Mouse (Mus musculus): ENCODE data around the gene P3h3.

Gene P3h3

DNA sequence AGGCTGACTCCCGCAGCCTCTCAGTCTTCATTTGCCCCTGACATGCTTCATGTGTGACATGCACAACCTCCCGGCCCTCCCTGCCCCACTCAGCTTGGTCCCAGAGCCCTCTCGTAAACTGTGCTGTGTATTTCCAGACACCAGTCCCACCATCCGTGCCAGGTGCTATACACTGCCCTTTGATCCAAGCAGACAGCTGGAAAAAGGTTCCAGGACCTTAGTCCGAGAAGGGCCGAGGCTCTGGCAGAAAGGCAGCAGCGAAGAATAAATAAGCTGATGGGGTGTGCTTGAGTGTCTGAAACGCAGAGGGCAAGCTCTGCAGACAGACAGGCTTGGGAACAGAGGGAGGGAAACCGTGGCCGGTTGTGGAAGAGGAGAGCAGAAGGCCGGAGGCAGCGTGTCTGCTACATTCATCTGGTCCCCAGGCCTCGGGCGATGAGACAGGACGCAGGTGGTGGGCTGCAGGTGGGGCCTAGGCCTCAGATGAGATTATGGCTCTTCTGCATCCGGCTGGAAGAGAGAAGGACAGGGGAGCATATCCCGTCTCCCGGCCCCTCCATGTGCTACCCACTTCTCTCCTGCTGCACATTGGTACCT, 8.3 kb upstream of the P3h3 start:
- no peak for DNase-seq (ENCODE audit: low spot score in 2 of 2)

DNA sequence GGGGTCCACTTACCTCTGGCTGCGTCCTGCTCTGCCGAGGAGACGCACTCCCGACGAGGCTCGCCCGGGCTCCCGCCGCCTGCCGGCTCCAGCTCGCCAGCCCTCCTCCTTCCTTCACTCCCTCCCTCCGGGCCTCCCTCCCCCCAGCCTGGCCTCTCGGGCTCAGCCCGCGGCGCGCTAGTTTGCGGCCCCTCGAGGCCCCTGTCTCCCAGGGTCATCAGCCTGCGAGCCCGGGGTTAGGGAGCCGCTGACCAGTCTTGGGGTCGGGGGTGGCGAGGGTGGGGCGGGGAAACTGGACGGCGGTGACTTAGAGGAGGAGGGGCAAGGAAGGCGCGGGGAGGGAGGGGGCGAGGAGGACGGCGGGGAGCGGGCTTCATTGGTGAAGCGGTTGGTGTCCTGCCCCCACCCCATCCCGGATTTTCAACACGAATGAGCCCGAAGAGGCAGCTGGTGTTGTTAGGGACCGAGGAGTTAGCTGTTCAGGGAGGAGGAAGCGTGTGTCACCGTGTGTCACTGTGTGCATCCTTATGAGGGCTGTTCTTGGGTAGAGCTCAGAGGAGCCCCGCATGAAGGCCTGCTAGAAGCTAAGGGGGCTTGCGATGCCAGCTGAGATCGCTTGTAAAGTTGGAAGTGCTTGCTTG, 6.2 kb upstream of the P3h3 start, which contains the start of gene Gpr162:
Gene Gpr162, minus strand, starts transcription at position 326 of the 641 bp plus-strand sequence.
- DNase-seq (ENCODE audit: low spot score in 2 of 2): peak in 1 of 2 experiments; percentile 20

DNA sequence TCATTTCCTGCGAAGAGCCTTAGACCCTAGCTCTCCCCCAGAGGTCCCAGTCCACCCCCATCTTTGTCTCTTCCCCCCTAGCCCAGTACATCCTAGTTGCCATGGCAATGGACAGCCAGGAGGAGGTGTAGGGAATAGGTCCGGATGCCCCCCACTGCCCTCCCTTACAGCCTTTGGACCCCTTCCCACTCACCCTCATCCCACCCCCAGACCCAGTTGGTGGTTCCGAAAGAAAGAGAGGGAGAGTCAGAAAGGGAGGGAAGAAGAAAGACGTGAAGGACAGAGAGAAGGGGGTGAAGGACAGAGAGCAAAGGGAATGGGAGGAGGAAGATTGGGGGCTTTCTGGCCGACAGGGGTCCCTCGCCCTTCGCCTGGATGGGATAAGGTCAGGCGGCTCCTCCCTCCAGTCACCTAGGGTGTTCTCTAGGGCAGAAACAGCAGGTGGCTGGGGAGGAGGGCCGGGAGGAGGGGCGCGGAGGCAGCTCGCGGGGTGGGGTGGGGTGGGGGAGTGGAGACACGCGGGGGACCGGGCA, 5.6 kb upstream of the P3h3 start:
- no peak for DNase-seq (ENCODE audit: low spot score in 2 of 2)

DNA sequence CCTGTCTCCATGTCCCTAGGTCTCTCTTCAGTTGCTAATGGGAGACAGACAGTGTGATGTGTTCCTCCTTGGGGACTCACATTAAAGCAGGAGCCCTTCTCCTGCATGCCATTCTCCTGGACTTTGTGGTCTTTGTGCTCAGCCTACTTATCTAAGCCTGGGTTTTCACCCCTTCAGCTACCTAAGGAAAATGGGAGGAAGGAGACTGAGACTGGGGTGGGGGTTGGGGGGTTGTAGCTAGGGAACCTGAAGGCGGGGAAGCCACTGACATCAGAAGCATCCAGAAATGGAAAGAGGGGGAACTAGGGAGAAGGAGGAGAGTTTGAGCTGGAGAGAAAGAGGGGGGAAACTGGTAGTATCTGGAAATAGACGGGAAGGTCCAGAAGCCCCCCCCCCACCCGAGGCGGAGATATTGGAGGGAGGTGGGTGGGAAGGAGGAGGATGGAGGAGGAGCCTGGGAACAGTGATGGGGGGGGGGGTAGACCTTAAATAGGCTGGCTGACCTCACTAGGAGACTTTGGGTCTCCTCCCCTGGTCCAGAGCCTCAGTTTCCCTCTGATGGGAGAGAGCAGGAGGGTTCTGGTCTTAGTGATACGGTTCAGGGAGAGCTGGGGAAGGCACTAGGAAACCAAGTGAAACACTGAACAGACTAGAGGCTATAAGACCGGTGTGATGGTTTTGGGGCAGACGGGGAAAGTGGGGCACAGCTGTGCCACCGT, 5.0 kb upstream of the P3h3 start:
- no peak for DNase-seq (ENCODE audit: low spot score in 2 of 2)

DNA sequence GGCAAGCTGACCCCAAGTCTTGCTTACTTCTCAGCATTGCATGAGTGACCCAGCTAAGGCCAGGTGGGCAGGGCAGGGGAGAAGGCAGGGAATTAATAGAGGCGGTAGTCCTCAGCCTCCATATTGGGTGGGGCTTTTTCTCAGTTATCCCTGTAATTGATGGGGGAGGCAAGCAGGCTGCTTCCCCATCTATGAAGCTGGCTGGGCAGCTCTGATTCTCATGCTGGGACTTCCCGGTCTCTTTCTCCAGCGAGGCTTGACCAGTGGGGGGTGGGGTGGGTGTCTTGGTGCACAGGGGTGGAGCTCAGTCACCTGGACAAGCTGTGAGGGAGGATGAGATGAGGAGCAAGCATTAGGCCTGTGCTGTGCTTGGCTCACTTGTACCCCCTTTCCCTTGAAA, 4.2 kb upstream of the P3h3 start:
- no peak for DNase-seq (ENCODE audit: low spot score in 2 of 2)

DNA sequence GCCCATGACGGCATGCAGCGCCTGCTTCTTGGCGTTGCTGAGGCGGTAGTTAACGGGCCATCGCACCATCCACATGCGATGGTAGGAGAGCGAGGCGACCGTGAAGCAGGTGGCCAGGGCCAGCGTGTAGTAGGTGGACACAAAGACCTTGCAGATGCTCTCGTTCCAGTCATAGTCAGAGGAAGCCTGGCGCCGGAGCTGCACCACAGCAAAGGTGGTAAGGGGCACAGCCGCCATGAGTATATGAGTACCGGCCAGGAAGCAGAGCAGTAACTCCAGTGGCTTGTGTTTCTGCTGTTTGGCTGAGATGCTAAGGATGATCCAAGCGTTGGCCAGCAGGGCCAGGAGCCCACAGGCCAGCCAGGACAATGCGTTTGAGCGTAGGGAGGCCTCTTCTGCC, 3.7 kb upstream of the P3h3 start:
- DNase-seq (ENCODE audit: low spot score in 2 of 2): no peak

DNA sequence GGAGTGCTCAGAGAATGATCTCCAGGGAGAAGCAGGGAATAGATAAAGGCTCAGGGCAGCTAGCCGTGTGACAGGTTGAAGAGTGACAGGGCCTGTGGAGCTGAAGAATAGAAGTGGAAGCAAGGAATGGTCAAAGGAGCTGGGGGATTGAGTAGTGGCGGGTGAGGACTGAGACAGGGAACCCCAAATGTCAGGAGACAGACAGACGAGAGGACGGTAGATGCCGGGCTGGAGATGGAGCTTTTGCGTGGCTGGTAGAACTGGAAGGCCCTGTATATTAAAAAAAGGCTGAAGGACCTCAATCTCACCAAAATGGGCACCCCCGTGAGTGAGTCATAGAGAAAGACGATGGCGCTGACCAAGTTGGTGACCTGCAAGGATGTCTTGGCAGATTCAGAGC, 3.0 kb upstream of the P3h3 start:
- no peak for DNase-seq (ENCODE audit: low spot score in 2 of 2)

DNA sequence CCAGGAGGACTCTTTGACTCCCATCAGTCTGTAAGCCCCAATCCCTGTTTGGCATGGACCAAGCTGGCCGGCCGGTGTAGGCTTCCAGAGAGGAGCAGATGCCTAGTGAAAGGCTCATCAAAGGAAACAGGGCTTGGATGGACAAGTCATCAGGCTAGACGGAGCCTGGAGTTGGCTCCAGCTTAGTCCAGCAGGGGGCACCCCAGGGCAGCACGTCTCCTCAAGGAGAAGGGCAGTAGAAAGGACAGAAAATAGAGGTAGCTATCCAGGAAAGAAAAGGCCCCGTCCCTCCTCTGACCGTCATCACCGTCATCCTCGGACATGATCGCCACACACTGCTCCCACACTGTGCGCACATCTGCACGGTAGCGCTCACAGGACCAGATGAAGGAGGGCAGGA, 2.2 kb upstream of the P3h3 start:
- peak; percentile 63 to 83 for DNase-seq (ENCODE audit: low spot score in 2 of 2)

DNA sequence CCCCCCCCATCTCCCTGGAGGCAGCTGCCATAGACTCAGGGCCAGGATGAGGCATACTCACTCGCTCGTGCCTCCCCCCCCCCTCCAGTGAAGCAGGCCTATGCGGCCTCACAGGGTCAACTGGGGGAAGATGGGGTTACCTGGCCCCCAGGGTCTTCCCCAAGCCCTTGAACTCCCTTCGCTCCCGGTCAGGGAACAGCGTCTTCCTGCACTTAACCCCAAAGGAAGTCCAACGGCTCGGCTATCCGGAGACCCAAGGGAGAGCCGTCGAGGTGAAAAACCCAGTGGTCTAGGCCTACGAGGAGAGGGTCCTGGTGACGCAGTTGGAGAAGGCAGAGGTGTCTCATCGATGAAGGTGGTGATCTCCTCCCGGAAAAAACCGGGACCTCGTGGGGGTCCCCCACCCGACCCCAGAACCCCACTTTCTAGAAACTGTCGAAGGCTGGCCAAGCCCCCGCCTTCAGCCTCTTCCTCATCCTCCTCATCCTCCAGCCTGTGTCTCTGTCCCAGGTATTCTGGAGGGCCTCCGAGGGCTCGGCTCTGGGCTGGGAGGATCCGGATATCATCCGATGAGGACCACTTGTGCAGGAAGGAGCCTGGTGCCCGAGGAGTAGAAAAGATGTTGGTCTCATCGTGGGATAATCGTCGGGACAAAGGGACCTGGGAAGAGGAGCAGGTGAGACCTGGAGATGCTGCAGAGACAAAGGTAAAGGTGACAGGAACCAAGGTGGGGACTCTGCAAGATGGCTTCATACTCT, 1.2 kb upstream of the P3h3 start:
- no peak for DNase-seq (ENCODE audit: low spot score in 2 of 2)

DNA sequence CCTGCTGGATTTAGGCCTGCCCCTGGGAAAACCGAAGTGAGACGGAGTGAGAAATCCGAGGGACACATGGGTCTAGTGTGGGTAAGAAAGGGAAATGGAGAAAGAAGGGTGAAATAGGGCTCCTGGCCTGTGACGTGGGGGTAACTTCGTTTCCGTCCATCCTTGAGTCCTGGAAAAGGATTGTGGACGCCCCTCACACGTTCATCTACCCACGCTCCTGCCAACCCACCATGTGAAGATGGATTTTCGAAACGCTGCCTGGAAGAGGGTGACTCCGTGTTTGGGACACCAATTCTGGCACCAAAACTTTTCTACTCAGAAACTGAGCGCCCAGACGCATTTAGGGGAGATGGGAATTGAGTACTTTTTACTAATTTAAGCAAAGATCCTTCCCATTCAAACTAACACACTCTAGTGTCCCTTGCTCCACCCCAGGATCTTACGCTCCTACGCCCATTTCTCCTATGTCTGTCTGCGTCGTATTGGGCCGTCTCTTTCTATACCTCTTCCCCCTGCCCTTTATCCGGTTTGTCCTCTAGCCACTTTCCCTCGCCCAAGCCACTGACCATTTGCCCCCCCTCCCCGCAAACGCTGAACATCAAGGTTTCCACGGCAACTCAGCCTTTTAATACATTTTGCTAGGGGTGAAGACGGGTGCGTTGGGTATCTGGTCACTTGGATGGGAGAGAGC, 433 bp upstream of the P3h3 start:
- DNase-seq (ENCODE audit: low spot score in 2 of 2): no peak

DNA sequence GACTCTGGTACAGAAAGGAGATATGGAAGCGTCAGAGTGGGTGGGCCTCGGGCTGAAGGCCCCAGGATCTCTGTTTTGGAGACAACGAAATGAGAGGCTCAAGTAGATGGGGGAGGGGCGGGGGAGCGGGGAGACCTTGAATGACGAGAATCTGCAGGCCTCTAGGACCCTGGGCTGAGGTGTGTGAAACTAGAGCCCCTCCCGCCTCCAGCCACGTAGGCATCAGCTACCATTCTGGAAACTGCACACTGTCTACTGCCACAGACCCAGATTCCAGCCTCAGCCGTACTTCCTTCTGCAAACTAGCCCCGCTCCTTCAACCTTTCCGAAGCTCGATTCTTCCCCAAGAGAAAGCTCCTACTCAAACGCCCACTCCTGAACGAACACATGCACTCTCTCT, 1.2 kb downstream of the P3h3 start:
- no peak for DNase-seq (ENCODE audit: low spot score in 2 of 2)

DNA sequence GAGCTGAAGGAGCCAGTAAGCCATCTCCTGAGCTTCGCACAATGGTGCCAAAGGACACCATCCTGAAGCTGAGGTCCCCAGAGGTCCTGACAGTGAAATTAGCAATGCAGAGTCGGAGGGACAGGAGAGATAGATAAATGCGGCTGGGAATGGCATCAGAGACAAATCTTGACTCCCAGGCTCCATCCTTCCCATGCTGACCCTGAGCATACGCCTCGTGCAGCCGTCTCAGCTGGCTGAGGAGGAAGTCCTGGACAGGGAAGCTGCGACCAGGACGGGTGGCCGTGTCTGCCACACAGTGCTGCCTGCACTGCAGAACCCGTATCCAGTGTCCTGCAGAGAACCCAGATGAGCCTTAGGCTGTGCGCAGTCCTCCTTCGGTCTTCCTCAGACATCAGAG, 2.9 kb downstream of the P3h3 start:
- no peak for DNase-seq (ENCODE audit: low spot score in 2 of 2)

DNA sequence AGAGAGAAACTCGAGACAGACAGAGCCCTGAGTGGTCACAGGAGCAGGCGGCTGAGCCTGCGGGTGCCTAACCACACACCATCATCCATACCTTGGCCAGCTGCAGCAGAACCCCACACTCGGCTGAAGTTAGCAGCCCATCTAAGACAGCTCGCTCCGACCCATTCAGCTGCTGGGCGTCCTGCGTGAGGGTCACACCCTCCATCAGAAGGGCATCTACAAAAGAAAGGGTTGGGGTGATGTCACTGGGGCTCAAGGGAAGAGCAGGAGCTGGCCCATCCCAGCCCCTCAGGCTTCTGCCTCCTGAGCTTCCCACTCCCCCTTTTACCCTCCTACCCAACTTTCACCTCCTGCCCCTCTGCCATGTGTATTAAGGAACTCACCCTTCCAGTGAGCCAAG, 7.0 kb downstream of the P3h3 start:
- no peak for DNase-seq (ENCODE audit: low spot score in 2 of 2)

DNA sequence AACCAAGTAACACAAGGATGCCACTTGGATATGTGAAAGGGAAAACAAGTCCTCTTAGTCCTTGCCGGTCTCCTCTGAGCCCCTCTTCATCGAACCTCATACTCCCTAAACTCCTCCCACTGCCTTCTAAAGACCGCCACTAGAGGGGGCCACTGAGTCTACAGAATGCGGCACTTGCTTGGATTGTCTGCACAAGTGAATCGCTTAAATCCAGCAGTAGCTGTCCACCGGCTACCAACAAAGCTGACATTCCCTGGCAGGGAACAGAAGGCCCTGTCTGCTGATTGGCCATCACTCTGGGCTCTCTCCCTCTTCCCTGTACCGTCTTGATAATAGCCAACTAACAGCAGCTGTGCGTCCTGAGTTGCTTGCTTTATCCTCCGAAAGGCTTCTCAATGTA, 10.2 kb downstream of the P3h3 start:
- peak; percentile 71 to 90 for DNase-seq (ENCODE audit: low spot score in 2 of 2)

DNA sequence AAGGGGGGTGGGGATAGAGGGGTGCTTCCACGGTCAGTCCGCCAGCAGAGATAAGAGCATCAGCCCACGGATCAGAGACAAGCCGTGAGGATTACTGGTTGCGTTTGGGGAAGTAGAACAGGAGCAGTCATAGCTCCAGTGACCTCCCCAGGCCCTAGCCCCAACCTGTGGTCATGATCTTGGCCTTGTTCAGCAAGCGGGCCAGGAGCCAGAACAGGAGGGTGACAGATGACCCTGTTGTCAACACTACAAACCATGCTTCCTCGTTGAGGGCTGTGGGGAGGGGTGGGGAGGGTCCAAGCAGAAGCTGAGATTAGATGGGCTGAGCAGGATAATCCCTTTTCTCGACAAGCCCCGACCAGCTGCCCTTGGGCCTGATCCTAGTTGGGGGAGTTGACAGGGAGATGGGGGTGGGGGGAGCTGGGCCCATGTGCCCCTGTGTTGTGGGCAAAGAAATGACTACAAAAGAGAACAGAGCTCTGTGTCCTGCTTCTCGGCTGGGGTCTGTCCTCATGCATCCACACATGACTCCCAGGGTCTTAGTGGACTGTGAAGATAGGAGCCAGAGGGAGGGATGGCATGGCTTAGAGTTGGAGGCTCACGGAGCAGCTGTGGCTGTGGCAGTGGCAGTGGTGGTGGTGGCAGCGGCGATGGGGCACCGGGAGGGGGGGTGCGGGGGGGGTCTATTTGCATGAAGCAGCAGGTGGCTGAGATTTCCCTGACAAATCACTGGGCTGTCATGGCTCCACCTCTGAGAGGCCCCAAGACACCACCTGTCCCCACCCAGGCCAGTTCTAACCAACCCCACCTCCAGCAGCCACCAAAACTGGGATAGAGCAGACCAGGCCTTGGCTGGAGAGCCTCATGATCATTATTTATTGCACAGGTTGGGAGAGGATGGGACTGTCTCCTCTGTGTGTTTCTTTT, 17.0 kb downstream of the P3h3 start, which contains the start of gene Gnb3:
Gene Gnb3, minus strand, starts transcription at position 35 of the 927 bp plus-strand sequence.
- no peak for DNase-seq (ENCODE audit: low spot score in 2 of 2)

DNA sequence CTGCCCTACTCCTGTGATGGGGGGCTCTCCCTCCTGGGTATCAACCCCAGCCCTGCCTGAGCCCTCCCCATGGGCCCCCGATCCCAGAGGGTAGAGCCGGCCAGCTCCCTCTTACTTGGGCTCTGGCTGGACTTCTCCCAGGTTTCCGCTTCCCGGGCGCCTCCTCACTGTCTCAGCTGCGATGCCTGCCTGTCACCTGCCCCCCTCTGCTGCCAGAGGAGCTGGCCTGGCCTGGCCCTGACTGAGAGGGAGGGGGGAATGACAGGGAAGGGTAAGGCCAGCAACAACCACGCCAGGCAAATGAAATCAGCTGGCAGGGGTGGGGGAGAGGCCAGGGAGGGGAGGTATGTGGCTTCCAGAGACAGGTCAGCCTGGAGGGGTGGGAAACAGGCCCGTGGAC, 17.7 kb downstream of the P3h3 start:
- DNase-seq (ENCODE audit: low spot score in 2 of 2): no peak

DNA sequence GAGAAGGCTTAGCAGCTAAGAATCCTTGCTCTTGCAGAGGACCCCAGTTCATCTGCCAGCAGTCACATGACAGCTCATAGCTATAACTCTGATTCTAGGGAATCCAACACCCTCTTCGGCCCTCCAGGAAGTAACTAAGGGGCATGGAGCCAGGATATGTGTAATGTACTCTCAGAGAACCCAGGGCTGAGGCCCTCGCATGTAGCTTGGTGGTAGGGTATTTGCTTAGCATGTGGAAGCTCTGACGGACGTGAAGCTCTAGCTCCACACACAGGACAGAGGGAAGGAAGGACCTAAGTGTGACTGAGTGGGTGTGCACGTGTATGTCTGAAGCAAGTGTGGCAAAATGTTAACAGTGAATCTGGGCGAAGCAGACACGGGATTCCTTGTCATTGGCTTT, 21.1 kb downstream of the P3h3 start:
- DNase-seq (ENCODE audit: low spot score in 2 of 2): no peak

DNA sequence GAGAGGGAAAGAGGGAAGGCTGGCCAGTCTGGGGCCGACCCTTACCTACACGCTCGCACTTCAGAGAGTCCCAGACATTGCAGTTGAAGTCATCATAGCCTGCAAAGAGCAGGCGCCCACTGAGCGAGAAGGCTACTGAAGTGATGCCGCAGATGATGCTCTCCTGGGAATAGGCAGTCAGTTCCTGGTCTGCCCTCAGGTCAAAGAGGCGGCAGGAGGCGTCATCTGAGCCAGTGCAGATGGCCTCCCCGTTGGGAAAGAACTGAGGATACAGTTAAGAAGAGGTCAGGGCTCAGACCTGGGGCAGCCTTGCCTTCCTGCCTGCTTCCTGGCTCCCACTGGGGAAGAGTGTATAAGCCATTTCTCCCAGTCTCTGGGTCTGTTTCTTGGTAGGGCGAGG, 22.0 kb downstream of the P3h3 start:
- DNase-seq (ENCODE audit: low spot score in 2 of 2): no peak

DNA sequence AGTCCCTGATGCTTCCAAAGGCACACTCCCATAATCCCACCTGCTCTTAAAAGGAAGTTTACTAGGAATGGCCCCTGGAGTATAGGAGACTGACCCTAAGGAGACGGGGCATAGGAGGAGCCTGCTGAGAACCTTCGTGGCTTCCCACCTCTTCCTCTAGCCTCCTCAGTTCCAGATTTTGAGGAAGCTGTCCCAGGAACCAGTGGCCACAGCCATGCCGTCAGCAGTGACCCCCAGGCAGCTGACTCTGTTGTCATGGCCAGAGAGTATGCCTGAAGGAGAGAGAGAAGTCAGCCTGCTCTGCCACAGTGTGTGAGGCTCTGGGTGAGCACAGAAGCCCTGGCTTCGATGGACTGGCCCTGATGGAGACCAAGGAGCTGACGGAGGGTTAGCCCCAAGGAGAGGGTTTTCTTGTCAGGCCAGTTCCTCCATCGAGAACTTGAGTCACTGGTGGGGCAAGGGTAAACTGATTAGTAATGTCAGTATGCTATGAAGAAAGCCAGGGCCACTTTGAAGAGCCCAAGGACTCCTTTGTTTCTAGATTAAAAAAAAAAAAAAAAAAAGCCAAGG, 23.0 kb downstream of the P3h3 start:
- no peak for DNase-seq (ENCODE audit: low spot score in 2 of 2)

DNA sequence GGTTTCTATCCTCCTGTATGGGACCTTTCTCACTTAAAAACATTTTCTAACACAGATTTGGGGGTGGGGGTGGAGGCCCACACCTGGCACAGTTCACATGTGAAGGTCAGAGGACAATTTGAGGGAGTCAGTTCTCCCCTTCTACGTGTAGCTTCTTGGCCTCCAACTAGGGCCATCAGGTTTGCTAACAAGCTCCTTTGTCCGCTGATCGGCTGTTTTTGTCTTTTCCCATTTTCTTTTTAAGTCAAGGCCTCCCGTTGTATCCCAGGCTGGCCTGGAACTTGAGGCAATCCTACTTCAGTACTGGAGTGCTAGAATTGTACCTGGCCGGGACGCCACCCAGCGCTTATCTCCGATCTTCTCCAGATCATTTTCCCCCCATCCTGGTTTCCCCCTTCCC, 25.9 kb downstream of the P3h3 start:
- no peak for DNase-seq (ENCODE audit: low spot score in 2 of 2)
